Mouse (Mus musculus) intestine, embryonic 14.5 days (tissue): Measurements from ENCODE around the gene Mitf. TPM values are rescaled to one million over a fixed set of nuclear protein-coding genes. Genes with fewer than 3 reads are reported as not detected.

Experiments used
- ATAC-seq: fragments of 200-750 bp; cut with Nextera tagmentation; replicated peaks from 2 replicates; pipeline ENCODE4 v1.8.0; 2017; ENCODE audit warnings: low read depth, moderate number of reproducible peaks, moderate TSS enrichment, moderate library complexity; ENCODE audit not compliant: low FRiP score, low TSS enrichment
- DNase-seq: peaks from one replicate; pipeline ENCODE4 v3.0.0-alpha.2; 2018; ENCODE audit warnings: low spot score
- H3K27ac ChIP-seq: fragments of 300-500 bp; sonication (generic); 2 replicates; pipeline ENCODE4 v1.5.1; 2014; ENCODE audit warnings: low read depth, mild to moderate bottlenecking, control low read depth
- H3K27me3 ChIP-seq: fragments of 300-500 bp; sonication (generic); replicated peaks from 2 replicates; pipeline ENCODE4 v1.6.1; 2014; ENCODE audit warnings: low read length, control low read depth; ENCODE audit not compliant: control insufficient read depth, insufficient read depth
- H3K36me3 ChIP-seq: fragments of 300-500 bp; sonication (generic); 2 replicates; pipeline ENCODE4 v1.6.1; 2014; ENCODE audit warnings: low read length, control low read depth; ENCODE audit not compliant: control insufficient read depth, insufficient read depth
- H3K4me1 ChIP-seq: fragments of 300-500 bp; sonication (generic); replicated peaks from 2 replicates; pipeline ENCODE4 v1.6.1; 2014; ENCODE audit warnings: low read length, control low read depth, mixed read lengths; ENCODE audit not compliant: control insufficient read depth, insufficient read depth
- H3K4me2 ChIP-seq: fragments of 300-500 bp; sonication (generic); 2 replicates; pipeline ENCODE4 v1.6.1; 2014; ENCODE audit warnings: low read length
- H3K4me3 ChIP-seq: fragments of 300-500 bp; sonication (generic); 2 replicates; pipeline ENCODE4 v1.5.1; 2014; ENCODE audit warnings: low read depth, low read length, control low read depth, mixed read lengths
- H3K9ac ChIP-seq: fragments of 300-500 bp; sonication (generic); 2 replicates; pipeline ENCODE4 v1.6.1; 2014; ENCODE audit warnings: mild to moderate bottlenecking, low read length
- H3K9me3 ChIP-seq: fragments of 300-500 bp; sonication (generic); 2 replicates; pipeline ENCODE4 v1.6.1; 2016; ENCODE audit warnings: low read length, control low read depth; ENCODE audit not compliant: control insufficient read depth
- WGBS: fragments of 180-500 bp; shearing (Covaris S2); extraction: QIAGEN DNeasy Blood & Tissue Kit; methylation state at CpG from one replicate; pipeline ENCODE4 v1.1.7; 2014; 5-methylcytosine and 5-hydroxymethylcytosine counted together
- polyA plus RNA-seq: library from polyadenylated mRNA; unstranded; fragments of >200 nt; fragmentation: Nextera tagmentation; extraction: Ambion mirVana; gene quantifications from 2 replicates; pipeline ENCODE4 v1.2.1, GENCODE M21; 2014

Gene Mitf
- polyA plus RNA-seq, 1 experiment from 2014 or later, result 1.3 TPM

- Histone ChIP-seq H3K36me3 (no peaks in the 10 kb centered on the region), H3K4me2 (no peak overlapping the region), H3K4me3 (no peak overlapping the region), H3K27ac (no peak overlapping the region), H3K4me1 (no peaks in the 10 kb centered on the region), H3K9ac (no peak overlapping the region), H3K27me3 (no peaks in the 10 kb centered on the region), H3K9me3 (no peaks in the 10 kb centered on the region)
- DNase-seq (no peak), ATAC-seq (no peak)
- WGBS, result 86% methylated on average over 5 of the region's 5 CpGs
Observed at GRCm38 (mm10) chr6:97781316-97781715, 25.5 kb upstream of the Mitf start.

GRCm38 (mm10) chr6:97782291-97782690 lies 24.6 kb upstream of the Mitf start:
- no peak overlapping the region for H3K27ac ChIP-seq
- no peaks in the 10 kb centered on the region for H3K36me3 ChIP-seq
- no peak overlapping the region for H3K4me3 ChIP-seq
- no peak overlapping the region for H3K9ac ChIP-seq
- DNase-seq (no peak), ATAC-seq (no peak)
- 90% methylated on average over 6 of the region's 6 CpGs for WGBS
- H3K4me2 ChIP-seq, result no peak overlapping the region
- H3K4me1 ChIP-seq, result no peaks in the 10 kb centered on the region
- no peaks in the 10 kb centered on the region for H3K9me3 ChIP-seq
- no peaks in the 10 kb centered on the region for H3K27me3 ChIP-seq

GRCm38 (mm10) chr6:97786871-97787270 lies 20.0 kb upstream of the Mitf start:
- Histone ChIP-seq H3K4me2 (no peak overlapping the region), H3K4me1 (no peaks in the 10 kb centered on the region), H3K36me3 (no peaks in the 10 kb centered on the region), H3K27me3 (no peaks in the 10 kb centered on the region), H3K9ac (no peak overlapping the region), H3K27ac (no peak overlapping the region), H3K9me3 (no peaks in the 10 kb centered on the region), H3K4me3 (no peak overlapping the region)
- no peak for DNase-seq
- 76% methylated on average over 4 of the region's 4 CpGs for WGBS
- ATAC-seq, result no peak

- no peaks in the 10 kb centered on the region for H3K4me1 ChIP-seq
- H3K4me3 ChIP-seq, result no peak overlapping the region
- H3K9me3 ChIP-seq, result no peaks in the 10 kb centered on the region
- ATAC-seq, result no peak
- no peaks in the 10 kb centered on the region for H3K27me3 ChIP-seq
- no peak overlapping the region for H3K27ac ChIP-seq
- H3K9ac ChIP-seq, result no peak overlapping the region
- no peak for DNase-seq
- 79% methylated on average over 9 of the region's 9 CpGs for WGBS
- H3K4me2 ChIP-seq, result no peak overlapping the region
- H3K36me3 ChIP-seq, result no peaks in the 10 kb centered on the region
Observed at GRCm38 (mm10) chr6:97788361-97788974, 18.4 kb upstream of the Mitf start.

GRCm38 (mm10) chr6:97789700-97790099 lies 17.2 kb upstream of the Mitf start:
- Histone ChIP-seq H3K36me3 (no peaks in the 10 kb centered on the region), H3K27ac (no peak overlapping the region), H3K9ac (no peak overlapping the region), H3K4me2 (no peak overlapping the region), H3K4me1 (no peaks in the 10 kb centered on the region), H3K27me3 (no peaks in the 10 kb centered on the region), H3K9me3 (no peaks in the 10 kb centered on the region), H3K4me3 (no peak overlapping the region)
- WGBS, result 50% methylated on average over 7 of the region's 7 CpGs
- no peak for ATAC-seq
- DNase-seq, result no peak

- no peak for DNase-seq
- H3K27me3 ChIP-seq, result no peaks in the 10 kb centered on the region
- 74% methylated on average over 1 of the region's 1 CpGs for WGBS
- ATAC-seq, result no peak
- no peak overlapping the region for H3K27ac ChIP-seq
- no peak overlapping the region for H3K9ac ChIP-seq
- H3K4me1 ChIP-seq, result no peaks in the 10 kb centered on the region
- no peaks in the 10 kb centered on the region for H3K36me3 ChIP-seq
- H3K4me2 ChIP-seq, result no peak overlapping the region
- H3K9me3 ChIP-seq, result no peaks in the 10 kb centered on the region
- H3K4me3 ChIP-seq, result no peak overlapping the region
Observed at GRCm38 (mm10) chr6:97792104-97792503, 14.7 kb upstream of the Mitf start.

- Histone ChIP-seq H3K4me1 (no peaks in the 10 kb centered on the region), H3K36me3 (no peaks in the 10 kb centered on the region), H3K9me3 (no peaks in the 10 kb centered on the region), H3K4me3 (no peak overlapping the region), H3K4me2 (no peak overlapping the region), H3K27me3 (no peaks in the 10 kb centered on the region), H3K9ac (no peak overlapping the region), H3K27ac (no peak overlapping the region)
- WGBS, result 54% methylated on average over 2 of the region's 2 CpGs
- DNase-seq (no peak), ATAC-seq (no peak)
Observed at GRCm38 (mm10) chr6:97795175-97795574, 11.7 kb upstream of the Mitf start.

GRCm38 (mm10) chr6:97800615-97801014 lies 6.2 kb upstream of the Mitf start:
- no peak for ATAC-seq
- WGBS, result 67% methylated on average over 2 of the region's 2 CpGs
- H3K4me3 ChIP-seq, result no peak overlapping the region

GRCm38 (mm10) chr6:97806051-97806450 lies 801 bp upstream of the Mitf start:
- 45% methylated on average over 5 of the region's 5 CpGs for WGBS
- H3K36me3 ChIP-seq, result no peaks in the 10 kb centered on the region
- no peak for DNase-seq

More at GRCm38 (mm10) chr6:97800615-97801014, 6.2 kb upstream of the Mitf start:
- Histone ChIP-seq H3K27ac (no peak overlapping the region), H3K4me2 (no peak overlapping the region), H3K9ac (no peak overlapping the region), H3K4me1 (no peaks in the 10 kb centered on the region), H3K36me3 (no peaks in the 10 kb centered on the region), H3K9me3 (no peaks in the 10 kb centered on the region), H3K27me3 (no peaks in the 10 kb centered on the region)
- DNase-seq, result no peak

More at GRCm38 (mm10) chr6:97806051-97806450, 801 bp upstream of the Mitf start:
- Histone ChIP-seq H3K27me3 (no peaks in the 10 kb centered on the region), H3K4me2 (peak overlapping the region; percentile 97), H3K4me3 (peak overlapping the region; percentile 80), H3K27ac (no peak overlapping the region), H3K9me3 (no peaks in the 10 kb centered on the region), H3K9ac (peak overlapping the region; percentile 50), H3K4me1 (no peaks in the 10 kb centered on the region)
- no peak for ATAC-seq
